Mouse (Mus musculus): ENCODE data around the gene Pigl. TPM values are rescaled to one million over a fixed set of nuclear protein-coding genes. Genes with fewer than 3 reads are reported as not detected.

The Pigl gene
- polyA plus RNA-seq, 2 experiments, result 3.5 to 4.1 TPM

GRCm38 (mm10) chr11:62476156-62476555, 17.9 kb downstream of the Pigl start:
- ATAC-seq (ENCODE audit: insufficient read depth) (no peak), DNase-seq (ENCODE audit: low read depth in 3 of 3, low spot score in 3 of 3) (no peak)
- no peak overlapping the region for H3K27ac ChIP-seq

GRCm38 (mm10) chr11:62478931-62479330, 20.7 kb downstream of the Pigl start:
- no peak overlapping the region for H3K27ac ChIP-seq
- H3K4me3 ChIP-seq (ENCODE audit: insufficient read depth in 1 of 2, low read depth in 2 of 2, low read length in 2 of 2), result no peak overlapping the region
- TF ChIP-seq EP300 (IDR thresholded peaks at IDR 0.05; ENCODE audit: low read depth) (no peak), CTCF (IDR thresholded peaks at IDR 0.05; ENCODE audit: low read depth) (no peak)
- no peaks in the 10 kb centered on the region for H3K27me3 ChIP-seq (ENCODE audit: control insufficient read depth, insufficient read depth, low read length)
- no peak for DNase-seq (ENCODE audit: low read depth in 3 of 3, low spot score in 3 of 3)
- no peaks in the 10 kb centered on the region for H3K4me1 ChIP-seq (replicated peaks; ENCODE audit: control insufficient read depth in 2 of 2, insufficient read depth in 2 of 2, low read length in 1 of 2)
- WGBS (ENCODE audit: insufficient replicate concordance), result 46% methylated on average over 6 of the region's 6 CpGs
- no peak overlapping the region for H3K4me2 ChIP-seq (ENCODE audit: low read depth)
- ATAC-seq (ENCODE audit: insufficient read depth), result no peak
- H3K9me3 ChIP-seq (ENCODE audit: control insufficient read depth, low read length), result no peaks in the 10 kb centered on the region
- H3K9ac ChIP-seq (replicated peaks), result no peak overlapping the region
- no peaks in the 10 kb centered on the region for H3K36me3 ChIP-seq (replicated peaks; ENCODE audit: control insufficient read depth, insufficient read depth, low read depth)

More at GRCm38 (mm10) chr11:62476156-62476555, 17.9 kb downstream of the Pigl start:
- TF ChIP-seq CTCF (IDR thresholded peaks at IDR 0.05; ENCODE audit: low read depth), result no peak
- no peak for TF ChIP-seq EP300 (IDR thresholded peaks at IDR 0.05; ENCODE audit: low read depth)
- no peak overlapping the region for H3K9ac ChIP-seq (replicated peaks)
- no peaks in the 10 kb centered on the region for H3K27me3 ChIP-seq (ENCODE audit: control insufficient read depth, insufficient read depth, low read length)
- no peaks in the 10 kb centered on the region for H3K9me3 ChIP-seq (ENCODE audit: control insufficient read depth, low read length)
- 81% methylated on average over 4 of the region's 4 CpGs for WGBS (ENCODE audit: insufficient replicate concordance)
- no peak overlapping the region for H3K4me2 ChIP-seq (ENCODE audit: low read depth)
- H3K4me3 ChIP-seq (ENCODE audit: insufficient read depth in 1 of 2, low read depth in 2 of 2, low read length in 2 of 2), result no peak overlapping the region
- no peaks in the 10 kb centered on the region for H3K36me3 ChIP-seq (replicated peaks; ENCODE audit: control insufficient read depth, insufficient read depth, low read depth)
- no peaks in the 10 kb centered on the region for H3K4me1 ChIP-seq (replicated peaks; ENCODE audit: control insufficient read depth in 2 of 2, insufficient read depth in 2 of 2, low read length in 1 of 2)

- H3K9ac ChIP-seq (replicated peaks), result no peak overlapping the region
- no peaks in the 10 kb centered on the region for H3K4me1 ChIP-seq (replicated peaks; ENCODE audit: control insufficient read depth in 2 of 2, insufficient read depth in 2 of 2, low read length in 1 of 2)
- H3K27me3 ChIP-seq (ENCODE audit: control insufficient read depth, insufficient read depth, low read length), result no peaks in the 10 kb centered on the region
- ATAC-seq (ENCODE audit: insufficient read depth), result no peak
- H3K4me3 ChIP-seq (ENCODE audit: insufficient read depth in 1 of 2, low read depth in 2 of 2, low read length in 2 of 2), result no peak overlapping the region
- H3K9me3 ChIP-seq (ENCODE audit: control insufficient read depth, low read length), result no peaks in the 10 kb centered on the region
- WGBS (ENCODE audit: insufficient replicate concordance), result 67% methylated on average over 5 of the region's 5 CpGs
- no peak overlapping the region for H3K4me2 ChIP-seq (ENCODE audit: low read depth)
- no peak overlapping the region for H3K27ac ChIP-seq
- no peak for TF ChIP-seq EP300 (IDR thresholded peaks at IDR 0.05; ENCODE audit: low read depth)
- no peak for TF ChIP-seq CTCF (IDR thresholded peaks at IDR 0.05; ENCODE audit: low read depth)
- H3K36me3 ChIP-seq (replicated peaks; ENCODE audit: control insufficient read depth, insufficient read depth, low read depth), result no peaks in the 10 kb centered on the region
- no peak for DNase-seq (ENCODE audit: low read depth in 3 of 3, low spot score in 3 of 3)
Measured at GRCm38 (mm10) chr11:62479581-62479980, 21.3 kb downstream of the Pigl start.

GRCm38 (mm10) chr11:62486949-62487348, 28.7 kb downstream of the Pigl start:
- Histone ChIP-seq H3K9ac (replicated peaks) (no peak overlapping the region), H3K27me3 (ENCODE audit: control insufficient read depth, insufficient read depth, low read length) (no peaks in the 10 kb centered on the region), H3K36me3 (replicated peaks; ENCODE audit: control insufficient read depth, insufficient read depth, low read depth) (no peaks in the 10 kb centered on the region), H3K4me1 (replicated peaks; ENCODE audit: control insufficient read depth in 2 of 2, insufficient read depth in 2 of 2, low read length in 1 of 2) (peaks cover 4 to 16% of the 10 kb centered on the region in 2 experiments), H3K27ac (no peak overlapping the region), H3K4me2 (ENCODE audit: low read depth) (no peak overlapping the region), H3K9me3 (ENCODE audit: control insufficient read depth, low read length) (no peaks in the 10 kb centered on the region), H3K4me3 (ENCODE audit: insufficient read depth in 1 of 2, low read depth in 2 of 2, low read length in 2 of 2) (no peak overlapping the region)
- TF ChIP-seq CTCF (IDR thresholded peaks at IDR 0.05; ENCODE audit: low read depth) (no peak), EP300 (IDR thresholded peaks at IDR 0.05; ENCODE audit: low read depth) (peak; percentile 51; the same call in 1 of the 2 replicates)
- no peak for DNase-seq (ENCODE audit: low read depth in 3 of 3, low spot score in 3 of 3)
- 44% methylated on average over 1 of the region's 1 CpGs for WGBS (ENCODE audit: insufficient replicate concordance)
- ATAC-seq (ENCODE audit: insufficient read depth), result 0 out of 2 replicates have a peak, but pooled peaks have one; percentile 37

DNA sequence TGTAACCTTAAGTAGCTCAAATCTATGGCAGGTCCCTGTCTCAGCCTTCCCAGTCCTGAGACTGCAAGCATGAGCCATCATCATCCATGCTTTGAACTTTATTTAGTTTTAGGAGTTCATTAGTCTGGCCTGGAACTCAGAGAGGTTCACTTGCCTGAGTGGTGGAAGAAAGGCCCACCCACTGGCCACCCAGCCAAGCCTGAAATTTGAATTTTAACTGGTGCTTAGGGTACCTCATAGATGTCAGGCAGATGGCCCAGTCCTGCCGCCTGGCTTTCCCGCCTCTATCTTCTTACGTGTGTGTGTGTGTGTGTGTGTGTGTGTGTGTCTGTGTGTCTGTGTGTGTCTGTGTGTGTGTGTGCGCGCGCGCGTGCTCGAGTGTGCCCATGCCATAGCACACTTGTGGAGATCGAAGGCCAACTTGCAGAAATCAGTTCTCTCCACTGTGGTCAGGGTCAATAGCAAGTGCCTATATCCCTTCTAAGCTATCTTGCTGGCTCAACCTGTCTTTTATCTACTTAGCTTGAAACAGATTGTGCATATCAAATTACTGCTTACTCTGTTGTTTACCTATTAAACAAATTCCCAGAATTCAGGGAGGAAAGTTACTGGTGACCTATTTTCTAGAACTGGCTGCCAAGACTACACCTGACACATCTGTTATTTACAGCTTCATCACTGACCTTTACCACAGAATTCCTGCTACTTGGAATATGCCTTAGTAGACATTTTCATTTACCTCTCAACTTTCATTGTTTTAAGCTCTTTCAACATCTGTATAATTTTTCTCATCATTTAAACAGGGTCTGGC, 29.5 kb downstream of the Pigl start:
- Histone ChIP-seq H3K4me2 (ENCODE audit: low read depth) (no peak overlapping the region), H3K36me3 (replicated peaks; ENCODE audit: control insufficient read depth, insufficient read depth, low read depth) (no peaks in the 10 kb centered on the region), H3K4me1 (replicated peaks; ENCODE audit: control insufficient read depth in 2 of 2, insufficient read depth in 2 of 2, low read length in 1 of 2) (peaks cover 4 to 16% of the 10 kb centered on the region in 2 experiments), H3K9ac (replicated peaks) (no peak overlapping the region), H3K27ac (no peak overlapping the region), H3K27me3 (ENCODE audit: control insufficient read depth, insufficient read depth, low read length) (no peaks in the 10 kb centered on the region), H3K4me3 (ENCODE audit: insufficient read depth in 1 of 2, low read depth in 2 of 2, low read length in 2 of 2) (no peak overlapping the region), H3K9me3 (ENCODE audit: control insufficient read depth, low read length) (no peaks in the 10 kb centered on the region)
- DNase-seq (ENCODE audit: low read depth in 3 of 3, low spot score in 3 of 3) (no peak), ATAC-seq (ENCODE audit: insufficient read depth) (no peak)
- 90% methylated on average over 10 of the region's 10 CpGs for WGBS (ENCODE audit: insufficient replicate concordance)
- TF ChIP-seq EP300 (IDR thresholded peaks at IDR 0.05; ENCODE audit: low read depth) (no peak), CTCF (IDR thresholded peaks at IDR 0.05; ENCODE audit: low read depth) (no peak)

Data from liver, embryonic 14.5 days (tissue).